Mouse (Mus musculus) erythroblast, embryonic 14.5 days (primary cell): ENCODE data around the gene Cacng8. TPM values are rescaled to one million over a fixed set of nuclear protein-coding genes. Genes with fewer than 3 reads are reported as not detected.

Experiments
- H3K27me3 ChIP-seq: 2 replicates; pipeline ENCODE4 v1.6.1; 2012; ENCODE audit warnings: inconsistent platforms; ENCODE audit not compliant: control insufficient read depth
- H3K36me3 ChIP-seq: 2 replicates; pipeline ENCODE4 v1.6.1; 2012; ENCODE audit warnings: mild to moderate bottlenecking, inconsistent platforms; ENCODE audit not compliant: control insufficient read depth
- H3K4me1 ChIP-seq: 2 replicates; pipeline ENCODE4 v1.6.1; 2012; ENCODE audit warnings: inconsistent platforms; ENCODE audit not compliant: control insufficient read depth
- H3K4me3 ChIP-seq: replicated peaks from 2 replicates; pipeline ENCODE3; 2012; ENCODE audit warnings: moderate library complexity, mild to moderate bottlenecking, inconsistent platforms
- H3K9me3 ChIP-seq: 2 replicates; pipeline ENCODE4 v1.6.1; 2012; ENCODE audit warnings: low read length, inconsistent platforms, mixed read lengths; ENCODE audit not compliant: control insufficient read depth
- GATA1 ChIP-seq: IDR thresholded peaks from 2 replicates; pipeline ENCODE4 v1.6.1; 2012; ENCODE audit warnings: low read length, inconsistent platforms, mixed read lengths
- TAL1 ChIP-seq: IDR thresholded peaks from 3 replicates; pipeline ENCODE4 v1.6.1; 2012; ENCODE audit warnings: low read length, inconsistent platforms, mixed read lengths
- polyA plus RNA-seq: library from polyadenylated mRNA; stranded (reverse); fragments of >175 nt; gene quantifications from 2 replicates; pipeline ENCODE4 v1.2.3, GENCODE M21; 2012

Cacng8 gene
- polyA plus RNA-seq, 1 experiment = not detected

DNA sequence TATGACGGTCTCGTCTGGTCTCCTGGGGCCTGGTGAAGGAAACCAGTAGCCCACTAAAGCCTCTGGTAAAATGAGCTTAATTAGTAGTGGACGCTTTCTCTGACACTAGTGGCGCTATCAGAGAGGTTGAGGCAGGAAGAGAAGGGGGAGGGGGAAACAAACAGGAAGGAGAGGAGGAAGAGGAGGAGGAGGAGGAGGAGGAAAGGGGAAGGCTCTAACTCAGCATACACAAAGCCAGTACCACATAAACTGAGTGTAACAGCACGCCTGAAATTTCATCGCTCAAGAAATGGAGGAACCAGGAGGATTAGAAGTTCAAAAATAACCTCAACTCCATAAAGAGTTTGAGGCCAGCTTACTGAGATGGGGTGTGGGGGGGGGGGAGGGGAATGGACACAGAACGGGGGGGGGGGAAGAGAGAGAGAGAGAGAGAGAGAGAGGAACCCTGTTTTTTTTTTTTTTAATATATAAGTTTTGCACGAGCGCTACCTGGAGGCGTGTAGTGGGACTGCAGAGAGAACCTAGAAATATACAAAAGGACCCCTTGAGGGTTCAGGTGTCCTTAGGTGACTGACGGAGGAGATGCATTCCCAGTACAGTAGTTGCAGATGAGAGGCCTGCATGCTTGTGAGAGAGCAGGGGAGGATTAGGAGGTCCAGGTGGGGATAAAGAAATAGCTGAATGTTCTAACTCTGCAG, 63.2 kb downstream of the Cacng8 start:
- no peaks in the 10 kb centered on the region for H3K27me3 ChIP-seq
- no peak for TF ChIP-seq TAL1
- TF ChIP-seq GATA1 = no peak
- H3K36me3 ChIP-seq = no peaks in the 10 kb centered on the region
- H3K4me3 ChIP-seq = no peak overlapping the region
- H3K4me1 ChIP-seq = no peaks in the 10 kb centered on the region
- H3K9me3 ChIP-seq = no peaks in the 10 kb centered on the region

DNA sequence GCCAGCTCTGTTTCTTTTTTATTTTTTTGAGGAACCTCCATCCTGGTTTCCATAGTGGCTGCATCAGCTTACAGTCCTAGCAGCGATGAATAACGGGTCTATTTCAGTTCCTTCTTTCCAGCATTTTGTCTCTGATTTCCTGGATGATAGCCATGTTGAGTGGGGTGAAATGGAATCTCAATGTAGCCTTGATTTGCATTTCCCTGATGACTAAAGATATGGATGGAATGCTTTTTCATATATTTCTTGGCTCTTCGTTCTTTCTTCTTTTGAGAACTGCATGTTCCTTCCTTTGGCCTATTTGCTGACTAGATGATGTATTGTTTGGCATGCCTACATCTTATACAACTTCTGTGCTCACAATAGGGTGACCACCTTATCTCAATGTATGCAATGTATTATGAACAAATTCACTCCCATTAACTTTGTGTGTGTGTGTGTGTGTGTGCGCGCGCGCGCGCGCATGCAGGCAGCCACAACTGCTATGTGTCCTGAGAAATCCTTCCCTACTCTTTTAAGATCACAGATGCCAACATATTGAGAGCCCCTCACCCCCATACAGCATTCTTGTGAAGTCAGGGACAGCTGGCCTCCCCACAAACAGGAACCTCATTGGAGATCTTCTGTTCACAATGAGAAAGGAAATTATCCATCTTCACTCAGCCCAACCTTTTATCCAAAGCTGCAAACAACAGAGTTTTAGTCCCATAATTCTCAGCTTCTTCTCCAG, 66.8 kb downstream of the Cacng8 start:
- no peaks in the 10 kb centered on the region for H3K9me3 ChIP-seq
- TF ChIP-seq GATA1 (no peak), TAL1 (no peak)
- H3K4me1 ChIP-seq = no peaks in the 10 kb centered on the region
- no peaks in the 10 kb centered on the region for H3K27me3 ChIP-seq
- H3K36me3 ChIP-seq = no peaks in the 10 kb centered on the region
- no peak overlapping the region for H3K4me3 ChIP-seq

DNA sequence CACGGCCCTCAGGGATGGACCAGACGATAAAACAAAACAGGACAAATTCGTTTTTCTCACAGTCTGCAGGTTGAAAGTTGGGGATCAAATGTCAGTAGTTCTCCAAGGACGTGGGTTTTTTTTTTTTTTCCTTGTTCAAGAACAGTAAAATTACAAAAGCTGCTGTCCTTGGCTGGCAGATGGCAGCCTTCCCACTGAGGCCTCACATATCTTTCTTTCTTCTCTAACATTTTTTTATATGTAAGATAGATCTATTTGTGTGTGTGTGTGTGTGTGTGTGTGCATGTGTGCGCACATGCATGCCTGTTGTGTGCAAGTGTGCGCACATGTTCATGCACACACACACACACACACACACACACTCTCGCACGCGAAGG, 67.3 kb downstream of the Cacng8 start:
- TF ChIP-seq TAL1 (no peak), GATA1 (no peak)
- no peaks in the 10 kb centered on the region for H3K4me1 ChIP-seq
- H3K27me3 ChIP-seq = no peaks in the 10 kb centered on the region
- H3K36me3 ChIP-seq = no peaks in the 10 kb centered on the region
- H3K9me3 ChIP-seq = no peaks in the 10 kb centered on the region
- H3K4me3 ChIP-seq = no peak overlapping the region

DNA sequence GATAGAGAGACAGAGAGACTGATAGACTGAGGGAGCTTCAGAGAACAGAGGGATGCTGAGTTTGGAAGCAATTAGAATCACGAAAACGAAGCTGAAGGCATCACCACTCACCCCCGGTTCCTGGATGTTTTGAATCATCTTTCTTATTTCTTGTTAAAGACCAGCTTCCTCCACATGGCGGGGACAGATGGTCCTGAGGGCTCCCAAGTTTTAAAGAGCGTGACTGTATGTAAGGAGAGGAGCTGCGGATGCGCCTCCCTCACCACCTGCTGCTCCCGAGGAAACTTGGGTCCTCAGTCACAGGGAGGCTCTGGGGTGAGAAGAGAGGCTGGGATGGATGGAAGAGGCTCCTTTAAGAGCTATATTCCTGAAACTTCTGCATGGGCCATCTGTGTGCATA, 69.8 kb downstream of the Cacng8 start:
- Histone ChIP-seq H3K9me3 (no peaks in the 10 kb centered on the region), H3K4me3 (no peak overlapping the region), H3K36me3 (no peaks in the 10 kb centered on the region), H3K4me1 (no peaks in the 10 kb centered on the region), H3K27me3 (no peaks in the 10 kb centered on the region)
- TF ChIP-seq TAL1 (no peak), GATA1 (no peak)

DNA sequence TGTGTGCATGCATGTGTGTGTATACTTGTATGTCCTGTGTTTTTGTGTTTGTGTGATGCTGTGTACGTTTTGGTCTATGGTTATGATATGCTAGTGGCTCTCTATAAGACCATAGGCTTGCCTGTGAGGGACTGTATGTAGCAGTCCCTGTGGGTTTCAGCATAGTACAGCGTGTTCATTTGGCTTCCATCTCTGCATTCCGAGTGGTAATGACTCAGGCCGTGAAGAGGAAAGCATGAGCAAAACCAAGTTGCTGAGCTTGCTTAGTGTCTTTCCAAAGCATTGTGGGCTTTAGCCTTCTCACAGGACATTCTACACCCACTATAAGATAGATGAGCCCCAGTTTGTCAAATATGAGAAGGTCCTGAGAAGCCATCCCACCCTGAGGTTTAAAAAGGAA, 72.8 kb downstream of the Cacng8 start:
- no peaks in the 10 kb centered on the region for H3K9me3 ChIP-seq
- H3K36me3 ChIP-seq = no peaks in the 10 kb centered on the region
- no peak for TF ChIP-seq TAL1
- no peak for TF ChIP-seq GATA1
- H3K4me1 ChIP-seq = no peaks in the 10 kb centered on the region
- H3K27me3 ChIP-seq = no peaks in the 10 kb centered on the region
- no peak overlapping the region for H3K4me3 ChIP-seq

Other genes with a start within 250 kb of the Cacng8 start
- gene AU018091, start 221.5 kb upstream of the Cacng8 start, polyA plus RNA-seq = not detected in 2 replicates
- gene Nlrp12, start 140.9 kb upstream of the Cacng8 start, polyA plus RNA-seq = not detected in 2 replicates
- 0.04 TPM in 1 of 2 replicates, not detected in the other for gene Myadm, start 101.6 kb upstream of the Cacng8 start, polyA plus RNA-seq
- gene Prkcg, start 101.5 kb upstream of the Cacng8 start, polyA plus RNA-seq = not detected in 2 replicates
- not detected in 2 replicates for gene Cacng7, start 57.7 kb upstream of the Cacng8 start, polyA plus RNA-seq
- not detected in 2 replicates for gene Cacng6, start 33.5 kb downstream of the Cacng8 start, polyA plus RNA-seq
- gene Tarm1, start 111.9 kb downstream of the Cacng8 start, polyA plus RNA-seq = not detected in 2 replicates
- not detected in 2 replicates for gene Oscar, start 225.5 kb downstream of the Cacng8 start, polyA plus RNA-seq
- gene Ndufa3, start 226.7 kb downstream of the Cacng8 start, polyA plus RNA-seq = 3.6 and 5.5 TPM in 2 replicates
- gene Tfpt, start 239.2 kb downstream of the Cacng8 start, polyA plus RNA-seq = 3.1 and 3.3 TPM in 2 replicates
- 3.2 TPM in 2 replicates for gene Prpf31, start 239.3 kb downstream of the Cacng8 start, polyA plus RNA-seq